Mouse (Mus musculus): ENCODE results near the gene Sipa1l1.

The Sipa1l1 gene

DNA sequence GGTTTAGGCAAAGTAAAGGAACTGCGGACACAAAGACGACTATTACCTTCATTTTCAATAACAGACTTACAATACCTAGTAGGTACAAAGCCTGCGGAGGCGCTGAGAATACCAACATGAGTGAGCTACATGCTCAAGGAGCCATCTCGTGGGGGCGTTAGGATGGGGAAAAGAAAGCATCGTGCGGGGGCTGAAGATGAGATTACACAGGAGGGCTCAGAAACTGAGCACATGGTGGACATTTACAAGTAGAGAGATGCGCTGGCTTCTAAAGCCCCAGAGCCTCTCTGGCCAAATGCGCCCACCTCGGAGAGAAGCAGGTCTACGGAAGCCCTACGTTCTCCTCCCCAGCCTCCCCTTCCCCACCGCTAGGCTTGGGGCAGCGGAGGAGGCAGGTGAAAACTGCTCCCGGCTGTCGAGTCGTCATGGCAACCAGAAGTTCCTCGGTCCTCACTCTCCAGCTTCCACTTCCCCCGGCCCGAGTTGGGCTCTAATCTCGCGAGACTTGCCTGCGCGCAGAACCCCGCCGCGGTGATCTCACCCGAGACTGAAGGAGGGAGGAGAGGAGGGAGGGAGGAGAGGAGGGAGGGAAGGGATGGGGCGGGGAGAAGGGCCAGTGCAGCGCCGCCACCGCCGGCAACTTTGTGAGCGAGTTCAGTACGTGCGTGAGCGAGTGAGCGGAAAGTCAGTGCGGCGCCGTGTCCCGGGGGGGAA, at the start of gene Sipa1l1:
Gene Sipa1l1, plus strand, starts transcription at position 501 of the 714 bp plus-strand sequence.
- DNase-seq (ENCODE audit: low spot score), result peak; percentile 95

GRCm38 (mm10) chr12:82121947-82122346, 47.2 kb upstream of the Sipa1l1 start:
- DNase-seq (ENCODE audit: low spot score), result no peak

DNA sequence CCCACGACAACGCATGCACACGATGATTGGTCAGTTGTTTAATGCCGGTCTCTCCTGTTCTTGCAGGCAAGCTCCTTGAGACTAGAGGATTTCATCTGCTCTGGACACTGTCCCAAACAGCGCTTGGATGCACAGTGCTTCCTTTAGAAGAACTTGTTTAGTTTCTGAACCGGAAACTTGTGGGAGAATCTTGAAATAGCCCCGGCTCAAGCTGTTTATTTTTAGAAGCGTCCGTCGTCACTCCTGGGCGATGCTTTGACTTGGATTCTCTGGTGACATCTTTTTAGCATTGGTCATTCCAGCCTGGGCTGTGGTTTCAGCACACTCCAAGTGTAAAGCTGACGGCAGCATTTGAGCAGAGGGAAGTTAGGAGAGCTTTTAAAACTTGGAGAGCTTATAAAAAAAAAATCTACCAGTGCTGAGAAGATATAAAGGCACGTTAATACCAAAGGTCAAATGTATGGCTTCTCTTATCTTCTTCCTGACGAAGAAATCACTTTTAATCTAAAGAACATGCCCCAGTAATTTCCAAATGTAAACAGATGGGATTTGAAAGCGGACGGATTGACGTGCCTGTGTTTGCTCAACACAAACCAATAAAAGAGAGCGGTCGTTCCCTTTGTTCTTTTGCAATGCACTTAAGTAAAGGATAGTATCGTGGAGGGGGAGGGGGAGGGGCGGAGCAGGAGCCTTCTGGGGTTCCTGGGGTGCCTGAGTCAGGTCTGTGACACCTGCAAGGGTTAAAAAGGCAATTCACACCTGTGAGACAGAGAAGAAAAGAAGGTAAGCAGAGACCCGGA, 46.5 kb upstream of the Sipa1l1 start:
- DNase-seq (ENCODE audit: low spot score), result no peak

DNA sequence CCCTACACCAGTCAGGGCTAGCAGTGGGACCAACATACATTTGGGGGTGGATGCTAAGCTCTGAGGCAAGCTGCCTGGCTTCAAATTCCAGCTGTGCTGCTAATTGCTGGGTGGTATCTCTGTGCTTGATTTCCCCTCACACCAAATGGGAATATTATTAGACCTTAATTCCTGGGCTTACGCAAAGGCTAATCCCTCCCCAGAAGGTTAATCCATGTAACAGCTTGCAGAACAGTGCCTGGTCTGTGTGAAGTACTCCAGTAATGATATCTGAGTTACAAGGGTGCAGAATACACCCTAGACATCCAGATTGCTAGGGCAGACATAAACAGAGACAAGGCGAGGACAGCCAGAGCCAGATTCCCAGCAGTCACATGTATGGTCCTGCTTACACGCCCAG, 42.3 kb upstream of the Sipa1l1 start:
- no peak for DNase-seq (ENCODE audit: low spot score)

- no peak for DNase-seq (ENCODE audit: low spot score)
Observed at GRCm38 (mm10) chr12:82139234-82140166, 29.6 kb upstream of the Sipa1l1 start.

GRCm38 (mm10) chr12:82143371-82143770, 25.7 kb upstream of the Sipa1l1 start:
- DNase-seq (ENCODE audit: low spot score), result no peak

GRCm38 (mm10) chr12:82145173-82145572, 23.9 kb upstream of the Sipa1l1 start:
- DNase-seq (ENCODE audit: low spot score), result no peak

DNA sequence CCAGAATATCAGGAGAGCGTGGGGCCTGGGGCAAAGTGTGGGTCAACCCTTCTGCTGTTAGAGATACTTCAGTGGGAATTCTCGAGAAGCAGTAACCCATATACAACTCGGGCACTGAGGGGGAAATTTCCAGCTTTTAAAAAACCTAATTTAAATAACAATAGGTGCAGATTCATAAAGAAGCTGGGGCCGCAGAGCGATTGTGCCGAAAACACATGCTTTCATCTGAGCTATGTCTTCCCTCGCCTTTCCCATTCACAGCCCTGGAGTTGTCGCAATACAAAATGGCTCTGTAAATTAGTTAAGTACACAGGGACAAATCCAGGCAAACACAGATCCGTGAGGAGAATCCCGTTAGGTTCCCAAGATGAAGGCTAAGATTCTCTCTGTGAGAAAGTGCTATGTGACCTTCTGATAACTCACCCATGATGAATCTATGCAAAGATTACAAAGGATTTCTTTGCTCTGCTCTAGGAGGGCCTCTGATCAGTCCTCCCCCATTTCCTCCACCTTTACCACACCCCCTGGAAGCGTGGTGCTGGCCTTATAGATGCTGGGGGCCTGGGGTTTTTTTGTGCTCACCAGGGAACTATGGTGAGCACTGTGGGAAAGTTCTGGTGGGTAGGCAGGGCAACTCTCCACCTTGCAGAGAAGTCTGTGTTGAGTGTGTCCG, 22.0 kb upstream of the Sipa1l1 start:
- DNase-seq (ENCODE audit: low spot score), result no peak

- no peak for DNase-seq (ENCODE audit: low spot score)
Observed at GRCm38 (mm10) chr12:82148328-82148930, 20.7 kb upstream of the Sipa1l1 start.

- DNase-seq (ENCODE audit: low spot score), result no peak
Observed at GRCm38 (mm10) chr12:82151019-82151418, 18.1 kb upstream of the Sipa1l1 start.

GRCm38 (mm10) chr12:82154527-82154926, 14.6 kb upstream of the Sipa1l1 start:
- DNase-seq (ENCODE audit: low spot score), result no peak

- DNase-seq (ENCODE audit: low spot score), result no peak
Observed at GRCm38 (mm10) chr12:82158516-82158915, 10.6 kb upstream of the Sipa1l1 start.

GRCm38 (mm10) chr12:82159372-82159771, 9.7 kb upstream of the Sipa1l1 start:
- DNase-seq (ENCODE audit: low spot score), result no peak

DNA sequence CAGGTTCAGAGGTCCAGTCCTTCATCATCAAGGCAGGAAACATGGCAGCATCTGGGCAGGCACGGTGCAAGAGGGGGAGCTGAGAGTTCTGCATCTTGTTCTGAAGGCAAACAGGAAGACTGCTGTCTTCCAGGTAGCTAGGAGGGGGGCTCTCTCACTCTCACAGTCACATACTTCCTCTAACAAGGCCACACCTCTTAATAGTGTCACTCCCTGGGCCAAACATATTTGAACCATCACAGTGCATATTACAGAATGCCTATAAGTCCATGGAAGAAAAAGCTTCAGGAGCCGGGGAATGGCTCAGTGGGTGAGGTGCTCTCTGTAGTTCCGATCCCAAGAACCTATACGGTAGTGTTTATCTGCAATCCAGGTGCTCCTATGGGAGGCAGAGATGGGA, 3.5 kb upstream of the Sipa1l1 start:
- no peak for DNase-seq (ENCODE audit: low spot score)

DNA sequence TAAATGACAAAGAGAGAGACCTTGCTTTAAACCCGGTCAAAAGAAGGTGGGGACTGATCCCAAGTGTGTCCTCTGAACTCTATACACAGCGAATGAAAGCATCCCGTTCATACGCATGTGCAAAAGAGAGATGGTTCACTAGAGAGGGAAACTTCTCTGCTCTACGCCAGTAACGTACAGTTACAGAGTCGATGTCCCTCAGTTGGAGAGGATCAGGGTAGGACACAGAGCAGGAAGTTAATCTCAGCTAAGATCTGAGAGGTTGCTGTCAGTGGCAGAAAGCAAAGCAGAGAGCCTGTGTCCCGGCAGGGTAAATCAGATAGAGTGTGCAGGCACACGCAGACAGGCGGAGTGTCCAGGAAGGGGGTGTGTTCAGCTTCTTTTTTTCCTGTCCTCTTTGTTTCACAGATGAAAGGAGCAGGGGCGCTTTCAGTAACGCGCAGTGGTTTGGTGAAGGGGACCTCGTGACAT, 3.0 kb upstream of the Sipa1l1 start:
- DNase-seq (ENCODE audit: low spot score), result no peak

DNA sequence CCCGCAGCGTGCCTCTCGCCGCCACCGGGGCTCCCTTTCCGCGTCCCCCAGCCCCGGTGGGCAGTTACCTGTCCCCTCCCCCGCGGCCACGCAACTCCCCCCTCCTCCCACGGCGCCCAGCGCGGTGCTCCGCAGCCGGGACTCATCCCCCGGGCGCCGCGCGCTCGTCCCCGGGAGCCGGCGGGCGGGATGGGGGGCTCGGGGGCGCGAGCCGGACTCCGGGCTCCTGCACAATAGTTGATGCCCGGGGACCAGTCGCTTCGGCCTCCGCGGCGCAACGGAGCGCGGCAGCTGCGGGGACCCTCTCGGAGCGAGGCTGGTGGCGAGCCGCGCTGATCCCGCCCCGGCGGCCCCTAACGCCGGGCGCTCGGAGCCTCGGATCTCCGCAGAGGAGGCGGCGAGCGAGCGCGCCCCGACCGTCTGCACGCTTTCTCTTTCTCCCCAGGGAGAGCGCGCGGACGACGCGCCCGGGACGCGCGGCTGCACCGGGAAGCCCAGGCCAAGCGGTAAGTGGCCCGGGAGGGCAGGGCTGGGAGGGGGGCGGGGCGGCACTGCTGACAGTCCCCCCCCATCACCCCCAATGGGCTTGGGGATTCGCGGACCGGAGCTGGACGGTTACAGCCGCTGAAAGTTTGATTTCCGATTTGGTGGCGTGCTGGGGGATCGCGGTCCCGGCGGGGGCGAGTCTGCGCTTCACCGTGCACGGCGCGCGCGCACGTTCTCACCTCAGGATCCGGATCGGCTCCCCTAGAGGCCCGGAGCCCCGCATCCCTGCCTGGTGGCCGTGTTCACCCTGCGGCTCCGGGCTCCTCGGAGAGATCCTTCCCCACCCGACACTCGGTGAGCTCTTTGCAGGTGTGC, 681 bp downstream of the Sipa1l1 start:
- DNase-seq (ENCODE audit: low spot score), result peak; percentile 74

DNA sequence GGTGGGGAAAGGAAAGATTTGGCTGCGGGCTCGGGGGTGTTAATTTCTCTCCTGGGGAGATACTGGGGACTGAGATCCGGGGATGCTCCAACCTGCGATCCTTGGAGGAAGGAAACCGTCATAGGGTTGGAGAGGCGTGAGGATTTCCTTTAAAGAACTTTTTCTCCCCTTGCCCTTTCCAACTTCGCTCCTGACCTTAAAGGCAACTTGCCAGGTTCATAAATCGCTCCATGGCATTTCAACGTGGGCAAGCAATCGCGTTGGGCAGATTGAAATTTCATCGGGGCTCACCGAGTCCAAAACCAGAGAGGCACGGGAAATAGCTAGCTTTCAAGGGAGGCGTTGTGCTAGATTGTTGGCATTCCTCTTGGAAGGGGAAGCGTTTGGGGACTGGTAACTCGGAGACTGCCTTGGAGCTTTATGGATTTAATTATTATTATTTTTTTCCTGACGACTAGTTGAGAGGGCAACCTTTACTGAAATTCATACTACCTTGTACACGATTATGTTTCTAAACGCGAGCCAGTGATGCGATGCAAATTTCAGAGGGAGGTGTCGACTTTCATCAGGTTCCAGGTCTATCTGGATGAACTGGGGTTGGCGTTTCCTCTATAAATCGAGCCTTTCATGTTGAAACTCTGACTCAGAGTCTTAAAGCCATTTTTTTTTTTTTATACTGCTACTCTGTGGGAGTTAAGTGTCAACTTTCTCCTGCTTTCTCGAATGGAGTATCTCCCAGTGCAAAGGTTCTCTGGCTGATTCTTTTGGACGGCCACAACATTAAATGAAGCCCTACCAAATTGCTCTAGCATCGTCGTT, 1.6 kb downstream of the Sipa1l1 start:
- no peak for DNase-seq (ENCODE audit: low spot score)

GRCm38 (mm10) chr12:82171591-82171990, 2.5 kb downstream of the Sipa1l1 start:
- DNase-seq (ENCODE audit: low spot score), result peak; percentile 31

DNA sequence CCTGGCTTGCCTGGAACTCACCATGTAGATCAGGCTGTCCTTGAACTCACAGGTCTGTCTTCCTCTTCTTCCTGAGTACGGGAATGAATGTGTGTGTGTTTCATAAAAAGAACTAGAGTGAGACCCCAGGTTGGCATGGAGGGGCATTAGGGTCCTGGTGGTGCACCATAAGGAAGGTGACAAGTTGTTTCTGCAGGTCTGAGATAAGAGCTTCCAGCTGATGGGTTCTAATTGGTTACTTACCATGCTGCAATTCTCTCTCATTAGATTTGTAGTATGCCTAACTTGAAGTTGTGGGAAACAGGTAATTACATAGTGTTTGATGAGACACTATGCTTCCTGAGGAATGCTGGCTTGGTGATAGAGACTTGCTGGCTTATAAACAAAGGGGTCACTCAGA, 4.5 kb downstream of the Sipa1l1 start:
- no peak for DNase-seq (ENCODE audit: low spot score)

Data from ovary, postnatal 36 days (tissue).